Mouse (Mus musculus): ENCODE data around the gene Bcar1. TPM values are rescaled to one million over a fixed set of nuclear protein-coding genes. Genes with fewer than 3 reads are reported as not detected.

Gene Bcar1
- polyA plus RNA-seq, 1 experiment from 2014 or later = 47.3 TPM

GRCm38 (mm10) chr8:111739604-111740003 is 4.0 kb downstream of the Bcar1 start:
- DNase-seq (ENCODE audit: low spot score) = no peak
- WGBS = 50% methylated on average over 7 of the region's 7 CpGs
- H3K4me3 ChIP-seq (ENCODE audit: low read depth, low read length) = no peak overlapping the region
- H3K36me3 ChIP-seq (ENCODE audit: control insufficient read depth, insufficient read depth, low read length) = no peaks in the 10 kb centered on the region
- no peak for ATAC-seq (ENCODE audit: low FRiP score)
- H3K27me3 ChIP-seq (ENCODE audit: control insufficient read depth, insufficient read depth, low read length) = no peaks in the 10 kb centered on the region
- H3K4me1 ChIP-seq (replicated peaks; ENCODE audit: control insufficient read depth, insufficient read depth, low read length) = peaks cover 43% of the 10 kb centered on the region
- 0 out of 2 replicates have a peak overlapping the region, but pooled peaks have one; percentile 19 for H3K9ac ChIP-seq (ENCODE audit: low read depth, low read length)
- H3K4me2 ChIP-seq (replicated peaks; ENCODE audit: low read depth, low read length) = no peak overlapping the region
- no peaks in the 10 kb centered on the region for H3K9me3 ChIP-seq (ENCODE audit: control insufficient read depth, low read length)
- no peak overlapping the region for H3K27ac ChIP-seq (ENCODE audit: low read depth, low read length)

GRCm38 (mm10) chr8:111738867-111739266 is 4.7 kb downstream of the Bcar1 start:
- peaks cover 45% of the 10 kb centered on the region for H3K4me1 ChIP-seq (replicated peaks; ENCODE audit: control insufficient read depth, insufficient read depth, low read length)
- DNase-seq (ENCODE audit: low spot score) = no peak

GRCm38 (mm10) chr8:111736321-111736720 is 7.3 kb downstream of the Bcar1 start:
- WGBS = 29% methylated on average over 7 of the region's 7 CpGs
- H3K4me2 ChIP-seq (replicated peaks; ENCODE audit: low read depth, low read length) = no peak overlapping the region
- 0 out of 2 replicates have a peak overlapping the region, but pooled peaks have one; percentile 23 for H3K9ac ChIP-seq (ENCODE audit: low read depth, low read length)
- H3K4me1 ChIP-seq (replicated peaks; ENCODE audit: control insufficient read depth, insufficient read depth, low read length) = peaks cover 55% of the 10 kb centered on the region
- no peaks in the 10 kb centered on the region for H3K9me3 ChIP-seq (ENCODE audit: control insufficient read depth, low read length)
- H3K4me3 ChIP-seq (ENCODE audit: low read depth, low read length) = no peak overlapping the region
- DNase-seq (ENCODE audit: low spot score) = peak; percentile 53
- H3K27ac ChIP-seq (ENCODE audit: low read depth, low read length) = peak overlapping the region; percentile 69
- H3K36me3 ChIP-seq (ENCODE audit: control insufficient read depth, insufficient read depth, low read length) = no peaks in the 10 kb centered on the region
- H3K27me3 ChIP-seq (ENCODE audit: control insufficient read depth, insufficient read depth, low read length) = no peaks in the 10 kb centered on the region
- ATAC-seq (ENCODE audit: low FRiP score) = peak; percentile 26; the same call in 1 of the 2 replicates

More at GRCm38 (mm10) chr8:111738867-111739266, 4.7 kb downstream of the Bcar1 start:
- no peak overlapping the region for H3K9ac ChIP-seq (ENCODE audit: low read depth, low read length)
- no peak overlapping the region; the same call in 1 of the 2 replicates for H3K4me2 ChIP-seq (replicated peaks; ENCODE audit: low read depth, low read length)
- H3K36me3 ChIP-seq (ENCODE audit: control insufficient read depth, insufficient read depth, low read length) = no peaks in the 10 kb centered on the region
- H3K4me3 ChIP-seq (ENCODE audit: low read depth, low read length) = no peak overlapping the region
- H3K27ac ChIP-seq (ENCODE audit: low read depth, low read length) = no peak overlapping the region
- ATAC-seq (ENCODE audit: low FRiP score) = no peak
- H3K27me3 ChIP-seq (ENCODE audit: control insufficient read depth, insufficient read depth, low read length) = no peaks in the 10 kb centered on the region
- H3K9me3 ChIP-seq (ENCODE audit: control insufficient read depth, low read length) = no peaks in the 10 kb centered on the region
- 76% methylated on average over 6 of the region's 6 CpGs for WGBS

- Histone ChIP-seq H3K36me3 (ENCODE audit: control insufficient read depth, insufficient read depth, low read length) (no peaks in the 10 kb centered on the region), H3K9ac (ENCODE audit: low read depth, low read length) (0 out of 2 replicates have a peak overlapping the region, but pooled peaks have one; percentile 23), H3K4me3 (ENCODE audit: low read depth, low read length) (no peak overlapping the region), H3K4me2 (replicated peaks; ENCODE audit: low read depth, low read length) (no peak overlapping the region; the same call in 1 of the 2 replicates), H3K27me3 (ENCODE audit: control insufficient read depth, insufficient read depth, low read length) (no peaks in the 10 kb centered on the region), H3K4me1 (replicated peaks; ENCODE audit: control insufficient read depth, insufficient read depth, low read length) (peaks cover 60% of the 10 kb centered on the region), H3K9me3 (ENCODE audit: control insufficient read depth, low read length) (no peaks in the 10 kb centered on the region), H3K27ac (ENCODE audit: low read depth, low read length) (peak overlapping the region; percentile 69)
- no peak for DNase-seq (ENCODE audit: low spot score)
- ATAC-seq (ENCODE audit: low FRiP score) = no peak
- WGBS = 77% methylated on average over 4 of the region's 4 CpGs
Measured at GRCm38 (mm10) chr8:111735791-111736190, 7.8 kb downstream of the Bcar1 start.

- H3K27ac ChIP-seq (ENCODE audit: low read depth, low read length) = peak overlapping the region; percentile 69
- H3K4me1 ChIP-seq (replicated peaks; ENCODE audit: control insufficient read depth, insufficient read depth, low read length) = peaks cover 62% of the 10 kb centered on the region
- ATAC-seq (ENCODE audit: low FRiP score) (no peak), DNase-seq (ENCODE audit: low spot score) (no peak)
- WGBS = 64% methylated on average over 8 of the region's 8 CpGs
- H3K9ac ChIP-seq (ENCODE audit: low read depth, low read length) = no peak overlapping the region
- no peaks in the 10 kb centered on the region for H3K36me3 ChIP-seq (ENCODE audit: control insufficient read depth, insufficient read depth, low read length)
- no peak overlapping the region for H3K4me2 ChIP-seq (replicated peaks; ENCODE audit: low read depth, low read length)
- H3K27me3 ChIP-seq (ENCODE audit: control insufficient read depth, insufficient read depth, low read length) = no peaks in the 10 kb centered on the region
- no peak overlapping the region for H3K4me3 ChIP-seq (ENCODE audit: low read depth, low read length)
- no peaks in the 10 kb centered on the region for H3K9me3 ChIP-seq (ENCODE audit: control insufficient read depth, low read length)
Measured at GRCm38 (mm10) chr8:111735335-111735761, 8.3 kb downstream of the Bcar1 start.

GRCm38 (mm10) chr8:111734244-111734960 is 9.2 kb downstream of the Bcar1 start:
- H3K9ac ChIP-seq (ENCODE audit: low read depth, low read length) = no peak overlapping the region
- H3K4me2 ChIP-seq (replicated peaks; ENCODE audit: low read depth, low read length) = no peak overlapping the region
- peaks cover 55% of the 10 kb centered on the region for H3K4me1 ChIP-seq (replicated peaks; ENCODE audit: control insufficient read depth, insufficient read depth, low read length)
- no peak for ATAC-seq (ENCODE audit: low FRiP score)
- WGBS = 59% methylated on average over 6 of the region's 6 CpGs
- H3K4me3 ChIP-seq (ENCODE audit: low read depth, low read length) = no peak overlapping the region
- no peaks in the 10 kb centered on the region for H3K36me3 ChIP-seq (ENCODE audit: control insufficient read depth, insufficient read depth, low read length)
- no peaks in the 10 kb centered on the region for H3K27me3 ChIP-seq (ENCODE audit: control insufficient read depth, insufficient read depth, low read length)
- H3K9me3 ChIP-seq (ENCODE audit: control insufficient read depth, low read length) = no peaks in the 10 kb centered on the region
- H3K27ac ChIP-seq (ENCODE audit: low read depth, low read length) = no peak overlapping the region
- no peak for DNase-seq (ENCODE audit: low spot score)

GRCm38 (mm10) chr8:111733581-111734243 is 9.9 kb downstream of the Bcar1 start:
- no peaks in the 10 kb centered on the region for H3K36me3 ChIP-seq (ENCODE audit: control insufficient read depth, insufficient read depth, low read length)
- H3K4me2 ChIP-seq (replicated peaks; ENCODE audit: low read depth, low read length) = no peak overlapping the region
- WGBS = 5% methylated on average over 5 of the region's 5 CpGs
- no peaks in the 10 kb centered on the region for H3K9me3 ChIP-seq (ENCODE audit: control insufficient read depth, low read length)
- H3K27ac ChIP-seq (ENCODE audit: low read depth, low read length) = peak overlapping the region; percentile 80; the same call in 1 of the 2 replicates
- H3K4me1 ChIP-seq (replicated peaks; ENCODE audit: control insufficient read depth, insufficient read depth, low read length) = peaks cover 52% of the 10 kb centered on the region
- ATAC-seq (ENCODE audit: low FRiP score) = no peak
- H3K4me3 ChIP-seq (ENCODE audit: low read depth, low read length) = no peak overlapping the region
- no peaks in the 10 kb centered on the region for H3K27me3 ChIP-seq (ENCODE audit: control insufficient read depth, insufficient read depth, low read length)
- DNase-seq (ENCODE audit: low spot score) = no peak
- H3K9ac ChIP-seq (ENCODE audit: low read depth, low read length) = no peak overlapping the region

- 30% methylated on average over 10 of the region's 10 CpGs for WGBS
- Histone ChIP-seq H3K27me3 (ENCODE audit: control insufficient read depth, insufficient read depth, low read length) (no peaks in the 10 kb centered on the region), H3K9me3 (ENCODE audit: control insufficient read depth, low read length) (no peaks in the 10 kb centered on the region), H3K36me3 (ENCODE audit: control insufficient read depth, insufficient read depth, low read length) (no peaks in the 10 kb centered on the region), H3K27ac (ENCODE audit: low read depth, low read length) (peak overlapping the region; percentile 80), H3K4me3 (ENCODE audit: low read depth, low read length) (peak overlapping the region; percentile 6; the same call in 1 of the 2 replicates), H3K9ac (ENCODE audit: low read depth, low read length) (peak overlapping the region; percentile 45), H3K4me2 (replicated peaks; ENCODE audit: low read depth, low read length) (peak overlapping the region; percentile 97), H3K4me1 (replicated peaks; ENCODE audit: control insufficient read depth, insufficient read depth, low read length) (peaks cover 52% of the 10 kb centered on the region)
- DNase-seq (ENCODE audit: low spot score) = no peak
- no peak; the same call in 1 of the 2 replicates for ATAC-seq (ENCODE audit: low FRiP score)
Measured at GRCm38 (mm10) chr8:111732406-111733085, 11.1 kb downstream of the Bcar1 start.

All from hindbrain, embryonic 11.5 days (tissue).